Mouse (Mus musculus) hematopoietic stem cell, adult 5-6 weeks (primary cell): Measurements from ENCODE around the gene Spa17. TPM values are rescaled to one million over a fixed set of nuclear protein-coding genes. Genes with fewer than 3 reads are reported as not detected.
A peak's percentile ranks its signal among the peaks of the same experiment; 100 is the strongest.

Experiments used
- ATAC-seq, 2 experiments: fragments of 125-278 bp in 1 of 2; replicated peaks in 1 of 2; 2 replicates each; pipeline ENCODE4 v1.8.0; 2016 to 2017; ENCODE audit warnings: inconsistent platforms in 2 of 2, mild to moderate bottlenecking in 2 of 2, moderate number of reproducible peaks in 2 of 2, low read depth in 1 of 2, moderate TSS enrichment in 1 of 2; ENCODE audit not compliant: low FRiP score in 2 of 2, poor library complexity in 2 of 2, severe bottlenecking in 2 of 2, insufficient read depth in 1 of 2, low TSS enrichment in 1 of 2
- total RNA-seq: library from RNA; stranded (forward); fragments of 172-1452, 232-1000 nt; gene quantifications from 2 replicates; pipeline ENCODE4 v1.2.3, GENCODE M21; 2017

The Spa17 gene
- 6.2 and 24.1 TPM in 2 replicates for total RNA-seq

GRCm38 (mm10) chr9:37613182-37613910 lies at the start of gene Spa17:
Gene Spa17 (minus strand): TSS chr9:37613722.
- ATAC-seq, result peak; percentile 91 to 97

DNA sequence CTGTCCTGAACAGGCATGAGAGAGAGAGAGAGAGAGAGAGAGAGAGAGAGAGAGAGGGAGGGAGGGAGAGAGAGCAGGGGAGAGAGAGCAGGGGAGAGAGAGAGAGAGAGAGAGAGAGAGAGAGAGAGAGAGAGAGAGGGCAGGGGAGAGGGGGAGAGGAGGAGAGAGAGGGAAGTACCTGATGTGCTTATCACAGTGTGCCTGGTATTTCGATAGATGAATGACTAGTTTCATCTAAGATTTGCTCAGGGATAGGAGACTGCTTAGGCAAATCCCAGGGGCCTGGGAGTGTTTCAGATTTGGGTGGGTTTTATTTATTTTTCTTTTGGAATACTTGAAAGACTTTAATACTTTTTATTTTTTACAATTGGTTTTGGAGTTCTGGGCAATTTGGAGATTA lies 49.7 kb upstream of the Spa17 start:
- ATAC-seq, result no peak

DNA sequence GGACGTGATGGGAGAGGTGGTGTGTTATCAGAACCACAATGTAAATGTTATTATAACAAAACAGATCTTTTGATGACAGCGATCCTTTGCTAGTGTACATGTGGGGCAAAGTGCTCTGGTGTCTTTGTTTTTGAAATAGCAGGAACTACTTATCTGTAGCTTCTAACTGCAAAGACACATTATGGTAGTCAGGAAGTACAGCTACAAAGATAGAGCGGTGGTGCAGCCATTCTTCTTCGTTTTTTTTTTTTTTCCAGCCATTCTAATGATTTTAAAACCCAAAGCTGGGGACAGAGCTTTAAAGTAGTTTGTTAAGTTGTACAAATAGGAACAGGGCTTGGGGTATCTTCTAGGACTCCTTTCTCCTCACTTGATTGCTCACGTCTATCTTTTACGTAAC lies 45.9 kb upstream of the Spa17 start:
- ATAC-seq, result no peak

DNA sequence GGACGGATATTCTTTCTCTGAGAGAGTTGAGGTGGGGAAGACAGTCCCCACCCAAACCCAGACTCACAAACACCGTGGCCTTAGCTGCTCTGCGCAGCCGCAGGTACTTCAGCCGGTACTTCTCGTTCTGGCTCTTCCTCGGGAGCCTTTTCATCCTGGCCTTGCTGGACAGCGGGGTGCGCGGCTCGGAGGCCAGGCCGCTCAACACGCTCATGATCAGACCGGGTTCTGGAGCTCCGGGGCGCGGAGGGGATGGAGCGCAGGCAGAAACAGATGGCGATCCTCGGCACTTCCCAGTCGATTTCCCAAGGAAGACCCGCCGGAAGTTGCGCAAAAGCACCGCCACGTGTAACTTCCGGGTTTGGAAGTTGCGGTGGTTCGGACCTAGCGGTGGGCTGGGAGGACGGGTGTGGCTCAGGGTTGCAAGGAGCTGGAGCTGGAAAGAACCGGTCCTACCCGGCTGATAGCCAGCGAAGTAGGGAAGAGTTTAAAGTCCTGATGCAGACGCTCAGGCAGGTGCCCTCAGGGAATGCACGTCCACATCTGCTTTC lies 43.5 kb upstream of the Spa17 start, which contains the start of gene Tbrg1:
Gene Tbrg1, minus strand, starts transcription at position 382 of the 551 bp plus-strand sequence.
- peak; percentile 74 to 85 for ATAC-seq

DNA sequence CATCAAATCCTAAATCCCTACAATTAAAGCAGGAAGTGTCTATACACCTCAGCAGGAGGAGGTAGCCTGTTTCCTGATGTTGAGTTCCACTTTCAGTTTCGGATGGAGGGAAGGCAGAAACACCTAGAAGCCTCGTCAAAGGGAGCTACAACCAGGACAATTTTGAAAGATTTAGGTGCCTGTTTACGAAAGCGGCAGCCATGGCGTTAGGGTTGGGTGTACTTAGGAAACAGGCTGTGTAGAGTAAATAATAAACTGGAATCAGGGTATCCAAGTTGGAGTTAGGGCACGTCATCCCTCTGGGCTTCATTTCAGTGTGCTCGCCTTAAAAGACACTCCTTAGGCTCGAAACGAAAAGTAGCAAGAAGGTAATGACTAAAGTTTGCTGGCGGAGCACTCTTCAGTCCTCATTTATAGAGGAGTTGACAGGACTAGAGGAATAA lies 42.9 kb upstream of the Spa17 start:
- ATAC-seq, result peak; percentile 65 to 72

DNA sequence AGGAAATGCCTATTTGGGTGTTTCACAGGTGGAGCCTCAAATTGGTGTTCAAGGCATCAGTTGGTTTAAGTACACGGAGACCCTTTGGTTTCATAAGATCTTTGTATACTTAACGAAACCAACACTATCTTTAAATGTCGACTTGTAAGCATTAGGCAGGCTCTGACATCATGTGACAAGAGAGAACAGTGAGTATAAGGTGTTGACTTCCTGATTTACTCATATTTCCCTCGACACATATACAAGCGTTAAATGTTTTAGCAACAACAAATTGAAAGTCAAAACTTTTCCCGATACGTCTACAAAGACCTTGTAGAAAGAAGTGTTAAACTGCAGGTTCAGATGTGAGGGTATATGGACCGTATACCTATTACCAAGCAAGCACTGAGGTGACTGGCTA lies 42.4 kb upstream of the Spa17 start:
- ATAC-seq, result no peak

DNA sequence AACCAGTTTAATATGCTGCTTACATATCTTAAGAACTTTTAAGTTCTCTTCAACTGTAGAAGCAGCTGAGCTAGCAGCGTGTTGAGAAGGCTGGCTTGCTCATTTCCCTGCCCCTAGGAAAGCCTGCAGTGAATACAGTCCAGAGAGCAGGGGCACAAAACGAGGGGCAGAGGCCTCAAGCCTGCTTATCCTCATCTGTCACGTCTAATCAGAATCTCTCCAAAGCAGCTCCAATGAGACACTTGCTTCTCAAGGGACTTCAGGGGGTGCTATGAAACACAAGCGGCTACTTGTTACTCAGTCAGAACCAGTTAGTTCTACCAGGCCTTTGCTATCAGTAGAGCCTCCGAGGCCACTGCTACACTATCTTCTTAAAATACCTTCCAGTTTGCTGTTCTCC lies 40.3 kb upstream of the Spa17 start:
- ATAC-seq, result no peak

DNA sequence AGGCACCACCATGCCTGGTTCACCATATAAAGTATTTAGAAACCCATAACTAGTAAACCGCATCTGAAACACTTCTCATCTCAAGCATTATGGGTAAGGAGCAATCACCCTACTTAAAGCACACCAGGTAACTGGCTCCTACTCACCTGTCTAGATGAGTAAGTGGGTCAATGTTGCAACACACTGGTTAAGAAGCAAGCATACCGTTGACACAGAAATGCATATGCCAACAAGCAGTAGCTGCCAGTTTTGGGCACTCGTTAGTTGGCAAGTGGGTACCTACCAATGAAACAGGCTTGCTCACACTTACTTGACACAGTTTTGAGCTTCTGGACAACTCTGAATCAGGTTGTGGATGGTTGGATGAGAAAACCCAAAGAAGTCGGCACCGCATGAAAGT lies 37.1 kb upstream of the Spa17 start:
- ATAC-seq, result no peak

- no peak for ATAC-seq
Measured at GRCm38 (mm10) chr9:37646246-37646645, 32.7 kb upstream of the Spa17 start.

DNA sequence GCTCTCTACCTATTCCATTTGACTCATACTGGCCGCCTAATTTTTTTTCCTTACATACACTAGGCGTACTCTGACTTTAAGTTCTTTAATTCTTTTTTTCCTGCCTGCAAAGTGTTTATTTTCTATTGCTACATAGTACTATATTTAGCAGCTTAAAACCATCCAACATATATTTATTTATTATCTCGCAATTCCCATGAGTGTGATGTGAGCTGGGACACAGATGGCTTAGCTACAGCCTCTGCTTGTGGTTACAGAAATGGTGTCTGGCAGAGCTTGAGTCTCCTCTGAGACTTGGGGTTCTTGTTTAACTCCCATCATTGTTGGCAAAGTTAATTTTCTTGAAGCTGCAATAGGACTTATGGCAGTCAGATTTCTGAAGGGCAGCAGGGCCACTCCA lies 25.2 kb upstream of the Spa17 start:
- ATAC-seq, result no peak

DNA sequence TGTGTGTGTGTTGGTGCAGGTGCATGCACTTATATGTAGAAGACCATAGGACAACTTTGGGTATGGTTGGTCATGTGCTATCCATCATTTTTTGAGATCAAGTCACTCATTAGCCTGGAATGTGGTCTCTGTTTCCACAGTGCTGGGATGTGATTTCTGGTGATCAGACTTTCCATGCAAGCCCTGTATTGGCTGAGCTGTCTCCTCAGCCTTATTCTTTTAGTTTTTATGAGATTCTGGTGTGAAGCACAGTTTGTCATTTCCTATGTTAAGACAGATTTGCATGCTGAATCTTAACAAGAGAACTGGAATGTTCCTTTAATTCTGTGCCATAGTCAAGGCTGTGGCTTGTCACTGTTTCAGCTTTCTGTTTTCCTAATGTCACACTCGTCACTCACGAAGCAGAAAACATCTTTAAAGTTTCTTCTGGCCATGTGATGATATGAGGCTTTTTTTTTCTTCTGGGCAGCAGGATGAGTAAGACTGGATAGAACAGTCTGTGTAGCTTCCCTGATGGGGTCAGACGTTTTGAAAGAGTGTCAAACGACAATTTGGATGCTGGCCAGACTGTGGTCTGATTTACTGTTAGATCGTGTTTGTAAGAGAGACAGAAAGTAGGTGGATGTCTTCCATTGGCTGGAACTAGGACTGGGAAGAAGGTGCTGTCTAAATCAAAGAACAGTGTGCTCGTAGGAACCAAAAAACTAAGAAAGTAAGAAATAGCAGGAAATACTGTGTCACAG lies 23.4 kb upstream of the Spa17 start:
- ATAC-seq, result no peak

- peak; percentile 86 to 88 for ATAC-seq
Measured at GRCm38 (mm10) chr9:37636335-37636734, 22.8 kb upstream of the Spa17 start.

DNA sequence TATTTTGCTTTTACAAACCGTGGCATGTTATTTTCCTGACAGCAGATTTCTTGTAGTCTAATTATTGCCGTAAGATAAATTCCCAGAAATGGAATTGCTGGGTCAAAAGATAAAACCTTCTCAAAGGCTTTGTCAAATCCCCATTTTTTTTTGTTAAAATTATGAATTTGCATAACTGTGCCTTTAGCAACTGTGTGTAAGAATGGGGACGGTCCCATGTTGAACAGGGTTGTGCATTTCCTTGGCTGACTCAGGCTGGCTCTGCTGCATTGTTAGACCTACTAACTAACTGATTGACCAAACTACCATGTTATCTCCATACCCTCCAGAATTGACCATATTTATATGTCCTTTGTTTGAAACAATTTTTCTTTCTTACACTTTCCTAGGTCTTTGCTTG lies 20.7 kb upstream of the Spa17 start:
- no peak for ATAC-seq

DNA sequence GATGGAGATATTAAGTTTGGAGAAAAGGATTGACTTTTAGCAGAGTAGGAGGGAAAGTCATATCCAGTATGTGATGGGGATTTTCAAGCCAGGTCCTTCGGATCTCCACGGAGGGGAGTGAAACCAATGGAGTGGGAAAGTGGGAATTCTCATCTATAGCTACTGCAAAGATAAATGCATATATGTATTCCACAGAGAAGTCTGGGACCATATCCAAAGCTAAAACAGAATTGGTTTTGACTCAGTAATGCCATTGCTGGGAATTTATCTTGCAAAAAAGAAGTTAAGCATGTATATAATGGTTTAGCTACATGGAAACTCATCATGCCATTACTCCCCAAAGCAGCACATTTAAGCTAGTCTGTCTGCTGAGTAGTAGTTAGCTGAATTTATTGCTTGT lies 18.8 kb upstream of the Spa17 start:
- ATAC-seq, result no peak

DNA sequence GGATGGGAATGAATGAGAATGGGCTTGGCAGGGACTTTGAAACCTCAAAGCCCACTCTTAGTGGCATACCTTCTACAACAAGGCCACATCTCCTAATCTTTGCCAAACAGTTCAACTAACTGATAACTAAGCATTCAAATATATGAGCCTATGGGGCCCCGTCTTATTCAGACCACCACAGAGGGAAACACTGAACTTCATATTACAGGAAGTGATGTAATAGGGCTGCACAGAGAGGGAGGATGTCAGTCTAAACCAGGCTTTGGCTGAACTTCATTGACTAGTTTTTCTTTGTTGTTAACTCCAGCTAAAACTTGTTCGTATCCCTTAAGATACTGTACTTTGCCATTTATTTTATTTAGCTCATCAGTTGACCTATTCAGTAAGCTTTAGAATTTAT lies 16.4 kb upstream of the Spa17 start:
- peak; percentile 59 to 66; a peak in 2 of 4 replicates for ATAC-seq

GRCm38 (mm10) chr9:37628581-37628980 lies 15.1 kb upstream of the Spa17 start:
- ATAC-seq, result no peak

GRCm38 (mm10) chr9:37627263-37627662 lies 13.7 kb upstream of the Spa17 start:
- no peak for ATAC-seq

DNA sequence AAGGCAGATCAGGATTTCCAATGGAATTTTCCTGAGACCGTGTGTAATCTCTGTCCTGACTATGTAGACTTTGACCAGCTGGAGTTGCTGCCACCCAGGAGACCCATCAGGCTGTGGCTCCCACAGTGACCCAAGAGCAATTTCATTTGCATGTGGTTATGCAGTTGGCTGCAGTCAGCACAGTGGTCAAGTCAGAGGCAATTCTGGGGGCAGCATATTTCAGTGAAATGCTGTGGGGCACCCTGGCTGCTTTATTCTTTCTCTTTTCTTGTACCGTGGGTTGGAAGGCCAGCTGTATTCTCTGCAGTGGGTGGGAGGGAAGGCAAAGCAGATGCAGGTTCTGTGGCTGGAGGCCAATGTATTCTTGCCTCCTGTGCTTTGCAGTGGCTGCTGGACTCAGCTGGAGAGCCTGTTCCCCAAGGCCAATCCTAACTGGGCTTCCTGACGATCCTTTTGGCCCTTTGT lies 12.6 kb upstream of the Spa17 start:
- ATAC-seq, result no peak
